Mouse (Mus musculus): ENCODE measurements at regions not wholly inside any gene's neighbourhood (a gene's known extent, or its start where the extent isn't known, plus 50 kb on each side); places are given as distances from the start of the nearest gene placed in this dataset.
"Not testable (repeated sequence)": the region's sequence is repeated elsewhere in the genome, so short reads cannot be mapped to it uniquely, and the experiment has no call there.

DNA sequence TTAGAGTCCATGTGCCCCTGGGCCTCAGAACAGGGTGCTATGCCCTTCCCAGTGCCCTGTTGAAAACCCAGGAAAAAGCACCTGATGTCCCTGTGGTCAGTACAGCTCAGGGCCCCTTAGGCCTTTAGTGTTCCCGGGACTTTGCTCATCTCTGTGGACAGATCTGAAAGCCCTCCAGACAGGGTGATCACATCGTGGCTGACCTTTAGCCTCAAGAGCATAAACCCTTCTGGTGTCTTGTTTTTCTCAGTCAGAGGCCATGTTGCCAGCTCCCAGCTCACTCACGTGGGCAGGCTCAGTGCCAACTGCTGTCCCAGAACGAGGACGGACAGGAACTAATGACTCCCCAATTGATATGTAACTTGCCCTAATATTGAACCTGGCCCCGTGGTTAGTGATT, 275.8 kb upstream of the Maf start:
- H3K9me3 ChIP-seq, result peaks cover 17% of the 10 kb centered on the region; the same call in 1 of the 2 replicates
- no peak for TF ChIP-seq GATA1 (IDR thresholded peaks at IDR 0.05; ENCODE audit: borderline replicate concordance, low read length)
- no peak for TF ChIP-seq FLI1 (IDR thresholded peaks at IDR 0.05; ENCODE audit: low read length)
- H3K27me3 ChIP-seq (replicated peaks), result no peaks in the 10 kb centered on the region

DNA sequence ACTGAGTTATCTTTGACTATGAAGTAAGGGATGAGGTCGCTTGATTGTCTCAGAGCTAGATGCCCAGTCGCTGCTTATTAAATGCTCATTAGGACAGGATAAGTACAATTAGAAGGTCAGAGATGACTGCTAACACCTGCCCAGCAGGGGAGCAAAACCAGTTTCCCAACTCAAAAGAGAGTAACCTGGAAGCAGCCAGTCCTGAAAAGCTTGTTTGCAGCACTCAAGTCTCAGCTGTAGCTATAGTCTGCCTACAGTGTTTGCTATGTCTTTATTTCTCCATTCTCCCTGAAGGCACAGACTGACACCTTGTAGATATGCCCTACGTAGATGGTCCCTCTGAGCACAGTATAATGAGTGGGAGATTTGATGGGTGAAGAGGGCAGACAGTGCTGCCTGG, 274.7 kb upstream of the Maf start:
- TF ChIP-seq FLI1 (IDR thresholded peaks at IDR 0.05; ENCODE audit: low read length), result no peak
- no peak for TF ChIP-seq GATA1 (IDR thresholded peaks at IDR 0.05; ENCODE audit: borderline replicate concordance, low read length)
- peaks cover 17% of the 10 kb centered on the region; the same call in 1 of the 2 replicates for H3K9me3 ChIP-seq
- H3K4me3 ChIP-seq (replicated peaks), result no peak overlapping the region
- no peaks in the 10 kb centered on the region for H3K36me3 ChIP-seq (replicated peaks; ENCODE audit: low read length)
- no peaks in the 10 kb centered on the region for H3K27me3 ChIP-seq (replicated peaks)
- H3K4me1 ChIP-seq, result no peaks in the 10 kb centered on the region

More for the DNA sequence above, 275.8 kb upstream of the Maf start:
- Histone ChIP-seq H3K4me3 (replicated peaks) (no peak overlapping the region), H3K36me3 (replicated peaks; ENCODE audit: low read length) (no peaks in the 10 kb centered on the region), H3K4me1 (no peaks in the 10 kb centered on the region)

DNA sequence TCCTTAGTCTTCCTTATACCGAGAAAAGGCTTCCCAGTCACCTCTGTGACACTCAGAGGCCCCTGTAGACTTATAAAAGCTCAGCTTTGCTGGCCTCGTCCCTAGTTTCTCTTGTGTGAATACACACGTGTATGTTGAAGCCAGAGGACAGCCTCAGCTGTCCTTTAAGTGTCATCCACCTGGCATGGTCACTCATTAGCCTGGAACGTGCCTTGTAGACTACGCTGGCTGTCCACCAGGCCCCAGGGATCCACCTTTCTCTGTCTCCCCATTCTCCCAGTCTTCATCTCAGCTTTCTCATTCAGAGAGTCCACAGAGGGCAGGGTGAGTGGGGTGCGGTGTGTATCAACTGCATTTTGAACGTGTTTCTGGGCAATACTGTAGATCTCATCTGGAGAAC, 273.8 kb upstream of the Maf start:
- Histone ChIP-seq H3K36me3 (replicated peaks; ENCODE audit: low read length) (no peaks in the 10 kb centered on the region), H3K9me3 (peaks cover 19% of the 10 kb centered on the region), H3K4me3 (replicated peaks) (no peak overlapping the region), H3K27me3 (replicated peaks) (no peaks in the 10 kb centered on the region), H3K4me1 (no peaks in the 10 kb centered on the region)
- TF ChIP-seq GATA1 (IDR thresholded peaks at IDR 0.05; ENCODE audit: borderline replicate concordance, low read length), result no peak
- no peak for TF ChIP-seq FLI1 (IDR thresholded peaks at IDR 0.05; ENCODE audit: low read length)

DNA sequence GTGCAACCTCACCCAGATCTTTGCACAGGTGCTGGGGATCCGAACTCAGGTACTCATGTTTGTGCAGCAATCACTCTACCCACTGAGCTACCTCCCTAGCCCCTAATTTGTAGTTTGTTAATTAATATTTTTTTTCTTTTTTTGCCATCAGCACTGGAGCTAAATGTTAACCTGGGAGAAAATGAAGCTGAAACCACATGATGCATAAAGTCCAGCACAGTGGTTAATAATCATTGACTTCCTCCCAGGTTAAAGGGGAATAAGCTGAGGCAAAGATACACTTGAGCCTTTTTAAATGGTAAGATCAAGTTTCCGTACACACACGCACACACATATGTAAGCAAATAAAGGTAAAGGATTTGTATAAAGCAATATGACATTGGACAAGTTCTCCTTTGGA, 273.0 kb upstream of the Maf start:
- TF ChIP-seq FLI1 (IDR thresholded peaks at IDR 0.05; ENCODE audit: low read length) (no peak), GATA1 (IDR thresholded peaks at IDR 0.05; ENCODE audit: borderline replicate concordance, low read length) (no peak)
- Histone ChIP-seq H3K9me3 (peaks cover 16% of the 10 kb centered on the region), H3K27me3 (replicated peaks) (no peaks in the 10 kb centered on the region), H3K4me3 (replicated peaks) (no peak overlapping the region), H3K36me3 (replicated peaks; ENCODE audit: low read length) (no peaks in the 10 kb centered on the region), H3K4me1 (no peaks in the 10 kb centered on the region)

DNA sequence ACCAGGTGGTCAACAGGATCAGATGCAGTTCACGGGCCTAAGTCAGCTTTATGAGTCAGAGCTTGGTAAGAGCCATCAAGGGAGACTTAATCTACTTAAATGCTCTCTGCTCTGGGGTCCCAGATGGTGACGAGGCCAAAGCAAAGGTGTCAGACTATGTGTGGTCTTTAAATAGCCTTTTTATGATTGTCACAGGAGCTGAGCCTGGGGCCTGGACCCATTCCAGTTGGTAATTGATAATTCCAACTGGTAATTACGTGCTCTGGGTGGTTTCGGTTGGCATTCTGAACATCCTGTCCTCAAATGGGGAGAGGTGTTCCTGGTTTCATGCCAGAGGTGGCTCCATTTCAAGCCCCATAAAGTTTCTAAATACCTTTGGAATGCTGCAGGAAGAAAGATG, 269.6 kb upstream of the Maf start:
- Histone ChIP-seq H3K27me3 (replicated peaks) (no peaks in the 10 kb centered on the region), H3K36me3 (replicated peaks; ENCODE audit: low read length) (no peaks in the 10 kb centered on the region), H3K9me3 (peaks cover 10% of the 10 kb centered on the region; the same call in 1 of the 2 replicates), H3K4me3 (replicated peaks) (no peak overlapping the region), H3K4me1 (no peaks in the 10 kb centered on the region)
- TF ChIP-seq GATA1 (IDR thresholded peaks at IDR 0.05; ENCODE audit: borderline replicate concordance, low read length), result no peak
- no peak for TF ChIP-seq FLI1 (IDR thresholded peaks at IDR 0.05; ENCODE audit: low read length)

DNA sequence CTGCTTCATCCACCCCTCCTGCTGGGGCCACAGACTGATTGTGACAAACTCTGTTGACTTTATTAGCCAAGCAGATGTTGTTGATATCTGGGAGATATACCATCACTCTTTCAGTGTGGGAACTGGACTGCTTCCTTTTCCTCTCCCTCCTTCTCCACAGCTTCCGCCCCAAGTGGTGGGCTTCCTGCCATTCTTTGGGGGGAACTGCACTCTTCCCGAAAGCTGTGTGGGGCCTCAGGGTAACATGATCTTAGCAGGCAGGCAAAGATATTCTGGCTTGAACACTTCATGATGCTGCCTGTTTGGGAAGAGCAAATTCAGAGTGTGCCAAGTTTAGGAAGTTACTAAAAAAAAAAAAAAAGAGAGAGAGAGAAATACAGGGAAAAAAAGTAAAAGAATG, 267.1 kb upstream of the Maf start:
- Histone ChIP-seq H3K27me3 (replicated peaks) (no peaks in the 10 kb centered on the region), H3K9me3 (peaks cover 10% of the 10 kb centered on the region; the same call in 1 of the 2 replicates), H3K4me1 (no peaks in the 10 kb centered on the region), H3K36me3 (replicated peaks; ENCODE audit: low read length) (no peaks in the 10 kb centered on the region), H3K4me3 (replicated peaks) (peak overlapping the region; percentile 4)
- no peak for TF ChIP-seq FLI1 (IDR thresholded peaks at IDR 0.05; ENCODE audit: low read length)
- TF ChIP-seq GATA1 (IDR thresholded peaks at IDR 0.05; ENCODE audit: borderline replicate concordance, low read length), result no peak

DNA sequence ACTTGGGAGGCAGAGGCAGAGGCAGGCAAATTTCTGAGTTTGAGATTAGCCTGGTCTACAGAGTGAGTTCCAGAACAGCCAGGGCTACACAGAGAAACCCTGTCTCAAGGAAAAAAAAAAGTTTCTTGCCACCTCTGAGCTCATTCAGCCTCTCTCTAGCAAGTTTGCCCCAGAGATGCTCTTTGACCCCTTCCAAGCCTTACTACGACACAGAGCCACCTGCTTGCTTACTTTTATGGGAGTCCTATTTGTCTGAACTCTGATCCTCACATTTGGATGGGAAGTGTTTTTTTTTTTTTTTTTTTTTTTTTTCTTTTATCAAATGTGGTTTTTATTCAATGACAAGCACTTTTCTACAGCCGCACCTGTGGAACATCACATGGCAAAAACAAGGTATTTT, 263.8 kb upstream of the Maf start:
- not testable (repeated sequence) for H3K27me3 ChIP-seq (replicated peaks); H3K4me1 ChIP-seq; H3K36me3 ChIP-seq (replicated peaks; ENCODE audit: low read length); H3K4me3 ChIP-seq (replicated peaks)
- peaks cover 13% of the 10 kb centered on the region; the same call in 1 of the 2 replicates for H3K9me3 ChIP-seq

DNA sequence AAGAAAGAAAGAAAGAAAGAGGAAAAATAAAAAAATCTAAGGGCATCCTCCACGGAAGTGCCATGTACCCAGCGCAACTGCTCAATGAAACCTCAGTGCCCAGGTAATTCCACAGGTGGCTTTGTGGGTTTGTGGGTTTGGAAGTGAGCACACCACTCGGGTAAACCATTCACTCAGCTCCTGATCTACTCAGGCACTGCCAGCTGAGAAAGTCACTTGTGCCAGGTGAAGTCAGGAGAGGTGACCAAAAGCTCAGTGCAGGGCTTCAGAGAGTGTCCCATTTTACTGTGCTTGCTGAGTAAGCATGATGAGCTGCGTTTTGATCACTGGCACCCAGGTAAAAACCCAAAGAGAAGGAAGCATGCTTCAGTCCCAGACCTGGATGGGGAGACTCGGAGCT, 260.5 kb upstream of the Maf start:
- H3K9me3 ChIP-seq, result peaks cover 10% of the 10 kb centered on the region; the same call in 1 of the 2 replicates
- no peaks in the 10 kb centered on the region for H3K36me3 ChIP-seq (replicated peaks; ENCODE audit: low read length)
- no peaks in the 10 kb centered on the region for H3K27me3 ChIP-seq (replicated peaks)
- no peaks in the 10 kb centered on the region for H3K4me1 ChIP-seq
- no peak overlapping the region for H3K4me3 ChIP-seq (replicated peaks)
- TF ChIP-seq GATA1 (IDR thresholded peaks at IDR 0.05; ENCODE audit: borderline replicate concordance, low read length) (no peak), FLI1 (IDR thresholded peaks at IDR 0.05; ENCODE audit: low read length) (no peak)

DNA sequence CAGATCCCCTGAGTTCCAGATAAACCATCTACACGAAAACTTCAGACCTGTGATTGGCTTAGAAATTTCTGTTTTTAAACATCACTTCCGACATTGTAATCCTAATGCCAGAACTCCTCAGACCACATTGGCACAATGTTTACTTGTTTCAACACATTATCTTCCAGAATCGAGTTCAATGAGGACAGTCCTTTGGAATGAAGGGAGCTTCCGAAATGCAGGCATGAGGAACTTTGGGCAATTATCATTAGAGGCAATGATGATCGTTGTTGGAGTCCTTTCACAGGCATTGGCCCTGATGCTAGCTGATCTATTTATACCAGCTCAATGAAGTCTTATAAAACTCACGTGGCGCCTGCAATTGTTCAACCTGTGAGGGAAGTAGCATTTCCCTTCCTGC, 258.4 kb upstream of the Maf start:
- TF ChIP-seq GATA1 (IDR thresholded peaks at IDR 0.05; ENCODE audit: borderline replicate concordance, low read length) (no peak), FLI1 (IDR thresholded peaks at IDR 0.05; ENCODE audit: low read length) (no peak)
- no peaks in the 10 kb centered on the region for H3K4me1 ChIP-seq
- no peaks in the 10 kb centered on the region for H3K36me3 ChIP-seq (replicated peaks; ENCODE audit: low read length)
- no peaks in the 10 kb centered on the region for H3K27me3 ChIP-seq (replicated peaks)
- H3K9me3 ChIP-seq, result peaks cover 10% of the 10 kb centered on the region; the same call in 1 of the 2 replicates
- no peak overlapping the region for H3K4me3 ChIP-seq (replicated peaks)

DNA sequence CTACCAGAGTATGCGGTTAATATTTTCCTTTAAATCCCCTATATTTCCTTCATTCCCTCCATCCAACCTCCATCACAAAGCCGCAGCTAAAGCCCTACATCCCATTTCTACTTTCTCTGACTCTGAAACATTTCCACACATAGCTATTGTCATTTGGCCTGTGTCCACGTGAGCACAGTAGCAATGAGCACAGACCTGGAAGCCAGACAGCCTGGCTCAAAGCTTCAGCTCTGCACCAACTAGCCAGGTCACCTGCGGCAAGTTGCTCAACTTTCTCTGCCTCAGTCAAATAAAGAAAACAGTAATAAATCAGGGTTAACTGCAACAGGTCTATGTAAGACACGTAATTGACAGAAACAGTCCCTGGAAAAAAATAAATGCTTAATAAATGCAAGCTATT, 247.8 kb upstream of the Maf start:
- TF ChIP-seq FLI1 (IDR thresholded peaks at IDR 0.05; ENCODE audit: low read length), result no peak
- TF ChIP-seq GATA1 (IDR thresholded peaks at IDR 0.05; ENCODE audit: borderline replicate concordance, low read length), result no peak
- H3K9me3 ChIP-seq, result peaks cover 15% of the 10 kb centered on the region
- no peaks in the 10 kb centered on the region for H3K27me3 ChIP-seq (replicated peaks)
- no peak overlapping the region for H3K4me3 ChIP-seq (replicated peaks)
- no peaks in the 10 kb centered on the region for H3K36me3 ChIP-seq (replicated peaks; ENCODE audit: low read length)
- no peaks in the 10 kb centered on the region for H3K4me1 ChIP-seq

DNA sequence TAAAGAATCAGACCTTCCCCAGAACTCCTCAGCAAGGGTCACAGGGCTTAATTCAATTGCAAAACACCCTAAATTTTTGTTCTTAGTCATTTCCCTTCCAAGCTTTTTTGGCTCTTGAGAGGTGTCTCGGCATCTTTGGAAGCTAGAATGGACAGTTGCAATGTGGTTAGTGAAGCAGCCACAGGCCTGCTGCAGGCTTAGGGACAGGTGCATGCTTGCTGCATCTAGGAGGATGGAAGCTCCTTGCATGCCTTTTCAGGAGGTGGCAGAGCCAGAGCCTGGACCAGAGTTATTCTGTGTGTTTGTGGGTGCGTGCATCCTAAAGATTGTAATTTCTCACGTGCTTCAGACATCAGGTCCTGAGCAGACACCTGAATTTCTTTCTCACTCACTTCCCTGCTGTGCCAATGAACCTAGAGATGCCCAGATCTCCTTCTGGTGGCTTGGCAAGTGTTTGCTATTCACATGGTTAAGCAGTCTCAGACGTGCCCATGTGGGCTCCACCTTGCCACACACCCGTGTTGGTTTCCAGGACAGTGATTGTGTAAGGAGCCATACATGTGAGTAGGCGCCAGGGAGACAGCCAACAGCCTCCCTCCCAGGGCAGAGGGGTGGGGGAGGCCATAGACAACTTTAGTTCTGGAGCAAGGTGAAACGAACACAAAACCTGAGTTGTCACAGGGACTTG, 246.3 kb upstream of the Maf start:
- TF ChIP-seq GATA1 (IDR thresholded peaks at IDR 0.05; ENCODE audit: borderline replicate concordance, low read length) (no peak), FLI1 (IDR thresholded peaks at IDR 0.05; ENCODE audit: low read length) (no peak)
- peaks cover 15% of the 10 kb centered on the region for H3K9me3 ChIP-seq
- H3K4me1 ChIP-seq, result no peaks in the 10 kb centered on the region
- no peak overlapping the region for H3K4me3 ChIP-seq (replicated peaks)
- no peaks in the 10 kb centered on the region for H3K36me3 ChIP-seq (replicated peaks; ENCODE audit: low read length)
- no peaks in the 10 kb centered on the region for H3K27me3 ChIP-seq (replicated peaks)
